Mouse (Mus musculus) myocyte (in vitro differentiated cells): ENCODE data around the gene Hist1h3h. TPM values are rescaled to one million over a fixed set of nuclear protein-coding genes. Genes with fewer than 3 reads are reported as not detected.
"Not testable (repeated sequence)": the region's sequence is repeated elsewhere in the genome, so short reads cannot be mapped to it uniquely, and the experiment has no call there.

Experiments used
- H3K27me3 ChIP-seq: one replicate; pipeline ENCODE4 v1.6.1; 2011; ENCODE audit not compliant: control insufficient read depth, insufficient read depth, insufficient read length
- H3K36me3 ChIP-seq: one replicate; pipeline ENCODE4 v1.6.1; 2011; ENCODE audit not compliant: control insufficient read depth, insufficient read depth
- H3K4me2 ChIP-seq: one replicate; pipeline ENCODE4 v1.6.1; 2011; ENCODE audit warnings: low read depth, control low read depth
- H3K4me3 ChIP-seq: one replicate; pipeline ENCODE4 v1.5.1; 2011; ENCODE audit warnings: mild to moderate bottlenecking, control low read depth, moderate library complexity
- H3K79me2 ChIP-seq: one replicate; pipeline ENCODE4 v1.6.1; 2011; ENCODE audit not compliant: control insufficient read depth, insufficient read depth
- H3ac ChIP-seq: one replicate; pipeline ENCODE4 v1.6.1; 2011; ENCODE audit not compliant: control insufficient read depth, insufficient read length
- CEBPB ChIP-seq: IDR thresholded peaks from 2 replicates; pipeline ENCODE4 v1.6.1; 2011; ENCODE audit warnings: mild to moderate bottlenecking, moderate library complexity; ENCODE audit not compliant: poor library complexity, insufficient read depth, severe bottlenecking
- E2F4 ChIP-seq: IDR thresholded peaks from one replicate; pipeline ENCODE4 v1.6.1; 2011; ENCODE audit warnings: mild to moderate bottlenecking, control low read depth, moderate library complexity; ENCODE audit not compliant: insufficient read depth
- MAX ChIP-seq: IDR thresholded peaks from one replicate; pipeline ENCODE4 v1.6.1; 2011; ENCODE audit warnings: low read depth, mild to moderate bottlenecking, control low read depth
- MYOD1 ChIP-seq, 3 experiments: IDR thresholded peaks; one replicate each; pipeline ENCODE4 v1.6.1; 2011; ENCODE audit warnings: control low read depth in 2 of 3, low read depth in 2 of 3, mild to moderate bottlenecking in 2 of 3, moderate library complexity in 1 of 3; ENCODE audit not compliant: insufficient read length in 2 of 3, control insufficient read depth in 1 of 3
- MYOG ChIP-seq, 3 experiments: IDR thresholded peaks; one replicate each; pipeline ENCODE4 v1.6.1; 2011; ENCODE audit warnings: control low read depth in 2 of 3, low read depth in 2 of 3, mild to moderate bottlenecking in 2 of 3; ENCODE audit not compliant: insufficient read length in 2 of 3, control insufficient read depth in 1 of 3, insufficient read depth in 1 of 3
- POLR2A ChIP-seq: IDR thresholded peaks from one replicate; pipeline ENCODE4 v1.6.1; 2011; ENCODE audit warnings: low read depth, mild to moderate bottlenecking, control low read depth, moderate library complexity; ENCODE audit not compliant: insufficient read length
- POLR2AphosphoS2 ChIP-seq: IDR thresholded peaks from one replicate; pipeline ENCODE4 v1.6.1; 2011; ENCODE audit warnings: low read depth, control low read depth; ENCODE audit not compliant: insufficient read length
- REST ChIP-seq: IDR thresholded peaks from one replicate; pipeline ENCODE4 v1.6.1; 2011; ENCODE audit warnings: mild to moderate bottlenecking, control low read depth, moderate library complexity; ENCODE audit not compliant: insufficient read depth, insufficient read length
- SRF ChIP-seq: IDR thresholded peaks from one replicate; pipeline ENCODE4 v1.6.1; 2011; ENCODE audit warnings: low read depth; ENCODE audit not compliant: control insufficient read depth, insufficient read length
- TCF12 ChIP-seq: IDR thresholded peaks from one replicate; pipeline ENCODE4 v1.6.1; 2011; ENCODE audit warnings: mild to moderate bottlenecking, control low read depth; ENCODE audit not compliant: poor library complexity, insufficient read depth, severe bottlenecking
- TCF3 ChIP-seq: IDR thresholded peaks from one replicate; pipeline ENCODE4 v1.6.1; 2011; ENCODE audit warnings: low read depth, control low read depth; ENCODE audit not compliant: insufficient read length
- USF1 ChIP-seq: IDR thresholded peaks from one replicate; pipeline ENCODE4 v1.6.1; 2011; ENCODE audit warnings: low read depth, mild to moderate bottlenecking, control low read depth, moderate library complexity
- polyA plus RNA-seq: library from polyadenylated mRNA; unstranded; fragments of >200 nt; fragmentation: generic; extraction: Trizol; gene quantifications from one replicate; pipeline ENCODE4 v1.2.1, GENCODE M21; 2012; ENCODE audit warnings: missing spikeins

The Hist1h3h gene
- polyA plus RNA-seq, 1 experiment = 9.0 TPM

GRCm38 (mm10) chr13:21734010-21734905 is 16.8 kb downstream of the Hist1h3h start:
- Histone ChIP-seq H3ac (peak overlapping the region; percentile 47), H3K36me3 (no peaks in the 10 kb centered on the region), H3K4me2 (peak overlapping the region; percentile 97), H3K27me3 (no peaks in the 10 kb centered on the region), H3K79me2 (no peaks in the 10 kb centered on the region), H3K4me3 (peak overlapping the region; percentile 37)
- TF ChIP-seq POLR2A = no peak
- no peak for TF ChIP-seq TCF12
- no peak for TF ChIP-seq TCF3
- TF ChIP-seq MAX = no peak
- TF ChIP-seq SRF = no peak
- TF ChIP-seq E2F4 = no peak
- no peak for TF ChIP-seq MYOD1 (IDR thresholded peaks at IDR 0.05; ENCODE audit: control insufficient read depth in 1 of 3, insufficient read length in 2 of 3, low read depth in 2 of 3)
- no peak for TF ChIP-seq USF1
- no peak for TF ChIP-seq MYOG (IDR thresholded peaks at IDR 0.05; ENCODE audit: control insufficient read depth in 1 of 3, insufficient read depth in 1 of 3, insufficient read length in 2 of 3, low read depth in 2 of 3)
- no peak for TF ChIP-seq CEBPB
- TF ChIP-seq POLR2AphosphoS2 = no peak
- TF ChIP-seq REST = no peak

GRCm38 (mm10) chr13:21734906-21735767 is 17.7 kb downstream of the Hist1h3h start, which contains the start of gene Hist1h4j:
Gene Hist1h4j (plus strand): TSS chr13:21735064.
- not testable (repeated sequence) for H3K79me2 ChIP-seq, H3K27me3 ChIP-seq, H3K36me3 ChIP-seq
- Histone ChIP-seq H3K4me3 (peak within 1 kb of the TSS; percentile 37), H3ac (peak within 1 kb of the TSS; percentile 47), H3K4me2 (peak within 1 kb of the TSS; percentile 97)
- TF ChIP-seq POLR2AphosphoS2 (peak; percentile 96), POLR2A (peak; percentile 84), E2F4 (peak; percentile 42)

GRCm38 (mm10) chr13:21745006-21745405 is 27.5 kb downstream of the Hist1h3h start:
- TF ChIP-seq SRF (no peak), MYOD1 (IDR thresholded peaks at IDR 0.05; ENCODE audit: control insufficient read depth in 1 of 3, insufficient read length in 2 of 3, low read depth in 2 of 3) (no peak), MYOG (IDR thresholded peaks at IDR 0.05; ENCODE audit: control insufficient read depth in 1 of 3, insufficient read depth in 1 of 3, insufficient read length in 2 of 3, low read depth in 2 of 3) (no peak), E2F4 (no peak)
- Histone ChIP-seq H3K79me2 (peaks cover 28% of the 10 kb centered on the region), H3K27me3 (no peaks in the 10 kb centered on the region), H3K36me3 (no peaks in the 10 kb centered on the region), H3ac (no peak overlapping the region), H3K4me3 (no peak overlapping the region), H3K4me2 (no peak overlapping the region)

- TF ChIP-seq TCF12 = no peak
- TF ChIP-seq POLR2AphosphoS2 = peak; percentile 81
- TF ChIP-seq POLR2A = peak; percentile 11
- TF ChIP-seq CEBPB = no peak
- no peak for TF ChIP-seq SRF
- TF ChIP-seq E2F4 = no peak
- TF ChIP-seq USF1 = no peak
- no peak for TF ChIP-seq REST
- no peak for TF ChIP-seq TCF3
- TF ChIP-seq MAX = no peak
- TF ChIP-seq MYOG (IDR thresholded peaks at IDR 0.05; ENCODE audit: control insufficient read depth in 1 of 3, insufficient read depth in 1 of 3, insufficient read length in 2 of 3, low read depth in 2 of 3) = no peak
- TF ChIP-seq MYOD1 (IDR thresholded peaks at IDR 0.05; ENCODE audit: control insufficient read depth in 1 of 3, insufficient read length in 2 of 3, low read depth in 2 of 3) = no peak
Observed at GRCm38 (mm10) chr13:21749387-21750158, 32.1 kb downstream of the Hist1h3h start.

More at GRCm38 (mm10) chr13:21749387-21750158, 32.1 kb downstream of the Hist1h3h start:
- no peak overlapping the region for H3ac ChIP-seq
- peak overlapping the region; percentile 82 for H3K4me2 ChIP-seq
- no peaks in the 10 kb centered on the region for H3K36me3 ChIP-seq
- no peaks in the 10 kb centered on the region for H3K27me3 ChIP-seq
- peak overlapping the region; percentile 43 for H3K4me3 ChIP-seq
- peaks cover 28% of the 10 kb centered on the region for H3K79me2 ChIP-seq
